Mouse (Mus musculus): Measurements from ENCODE around the gene Insr. TPM values are rescaled to one million over a fixed set of nuclear protein-coding genes. Genes with fewer than 3 reads are reported as not detected.
"Not testable (repeated sequence)": the region's sequence is repeated elsewhere in the genome, so short reads cannot be mapped to it uniquely, and the experiment has no call there.

The Insr gene
- 23.2 and 26.4 TPM in 2 replicates for polyA plus RNA-seq (2016; fragmentation: Nextera tagmentation; extraction: Ambion mirVana)

DNA sequence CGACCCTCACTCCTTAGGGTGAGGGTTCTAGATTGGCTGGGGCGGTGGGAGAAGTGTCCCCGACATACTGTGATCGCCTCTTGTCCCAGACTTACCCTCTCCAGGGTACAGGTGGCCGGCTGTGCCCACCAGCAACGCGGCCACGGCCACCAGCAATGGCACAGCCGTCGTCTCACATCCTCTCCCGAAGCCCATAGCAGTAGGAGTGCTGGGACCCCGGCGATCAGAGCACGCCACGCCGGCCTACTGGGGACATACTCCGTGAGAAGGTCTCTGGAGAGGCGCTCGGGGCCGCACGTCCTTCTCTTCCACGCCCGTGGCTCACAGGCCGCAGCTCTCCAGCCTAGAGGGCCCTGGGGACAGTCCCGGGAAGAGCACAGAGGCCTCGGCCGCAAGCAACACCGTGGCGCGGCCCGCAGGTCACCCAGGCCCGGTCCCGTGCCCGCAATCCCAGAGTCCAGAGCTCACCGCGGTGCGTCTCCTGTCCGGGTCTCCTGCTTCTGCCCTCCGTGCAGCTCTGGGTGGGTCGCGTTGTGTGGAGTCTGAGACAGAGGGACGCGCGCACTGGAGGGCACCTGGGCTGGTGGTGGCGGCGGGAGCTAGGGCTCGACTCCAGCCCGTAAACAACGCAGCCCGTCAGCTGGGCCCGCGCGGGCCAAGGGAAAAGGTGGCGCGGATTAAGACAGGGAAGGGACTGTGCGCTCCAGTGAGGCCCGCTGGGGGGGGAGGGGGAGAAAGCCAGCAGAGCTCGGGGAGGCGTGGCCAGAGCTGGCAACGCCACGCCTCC, at the start of gene Insr:
Insr (minus strand) TSS at position 684 of the 787 bp plus-strand sequence.
- Histone ChIP-seq H3K27ac (peak within 1 kb of the TSS; percentile 90), H3K27me3 (ENCODE audit: poor library complexity, severe bottlenecking) (peaks cover 9% of the 10 kb centered on the region; the same call in 1 of the 2 replicates), H3K36me3 (replicated peaks) (0 out of 2 replicates have a peak, but pooled peaks cover 7% of the 10 kb centered on the region), H3K4me1 (peaks cover 26% of the 10 kb centered on the region), H3K4me3 (peak within 1 kb of the TSS; percentile 85), H3K9me3 (no peaks in the 10 kb centered on the region)
- peak; percentile 94 for DNase-seq (ENCODE audit: extremely low spot score, low spot score)
- under 1% methylated on average over 61 of the region's 61 CpGs for WGBS

DNA sequence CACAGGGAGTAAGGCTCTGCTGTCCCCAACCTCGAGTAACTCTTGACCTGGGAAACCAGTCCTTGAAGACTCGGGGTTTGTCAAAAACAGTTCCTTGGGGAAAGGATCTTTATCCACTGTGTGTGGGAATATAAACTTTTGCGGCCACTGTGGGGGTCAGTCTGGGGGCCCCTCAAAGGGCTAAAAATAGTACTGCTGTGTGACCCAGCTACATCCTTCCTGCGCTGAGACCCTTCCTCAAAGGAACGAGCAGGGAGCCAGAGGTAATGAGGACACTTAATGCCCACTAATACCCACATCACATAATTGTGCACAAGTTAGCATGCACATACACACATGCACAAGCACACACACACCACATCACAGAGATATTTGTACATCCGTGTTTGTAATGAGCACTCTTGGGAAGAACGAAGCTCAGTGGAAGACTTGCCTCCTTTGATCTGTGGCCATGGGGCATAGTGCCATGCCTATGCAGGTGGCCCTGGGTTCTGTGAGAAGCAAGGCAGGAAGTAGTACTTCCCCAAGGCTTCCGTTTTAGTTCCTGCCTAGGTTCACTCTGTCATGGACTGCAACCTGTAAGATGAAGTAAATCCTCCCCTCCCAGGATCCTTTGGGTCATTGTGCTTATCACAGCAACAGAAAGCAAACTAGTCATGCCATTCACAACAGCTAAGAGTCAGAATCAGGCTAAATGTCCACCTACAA, 48.3 kb upstream of the Insr start:
- no peaks in the 10 kb centered on the region for H3K4me1 ChIP-seq
- H3K36me3 ChIP-seq (replicated peaks), result no peaks in the 10 kb centered on the region
- no peak overlapping the region for H3K27ac ChIP-seq
- H3K27me3 ChIP-seq (ENCODE audit: poor library complexity, severe bottlenecking), result no peaks in the 10 kb centered on the region
- 82% methylated on average over 8 of the region's 8 CpGs for WGBS
- no peaks in the 10 kb centered on the region for H3K9me3 ChIP-seq
- no peak overlapping the region for H3K4me3 ChIP-seq
- DNase-seq (ENCODE audit: extremely low spot score, low spot score), result no peak

DNA sequence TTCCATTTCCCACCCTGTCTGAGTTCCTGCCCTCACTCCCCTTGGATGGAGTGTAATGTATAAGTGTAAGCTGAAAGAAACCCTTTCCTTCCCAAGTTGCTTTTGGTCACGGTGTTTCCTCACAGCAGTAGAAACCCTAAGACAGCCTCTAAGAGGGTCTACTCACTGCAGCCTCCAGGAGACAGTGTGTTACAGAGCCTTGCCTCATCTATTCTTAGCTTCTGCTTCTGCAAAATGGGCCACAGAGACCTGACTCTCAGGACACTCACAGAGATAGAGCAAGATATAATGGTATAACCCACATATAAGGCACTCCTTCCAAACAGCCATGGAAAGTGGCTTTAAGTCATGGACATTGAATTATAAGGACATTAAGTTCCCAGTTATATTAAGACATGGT, 47.6 kb upstream of the Insr start:
- Histone ChIP-seq H3K27ac (no peak overlapping the region), H3K36me3 (replicated peaks) (no peaks in the 10 kb centered on the region), H3K4me3 (no peak overlapping the region), H3K27me3 (ENCODE audit: poor library complexity, severe bottlenecking) (no peaks in the 10 kb centered on the region), H3K9me3 (no peaks in the 10 kb centered on the region), H3K4me1 (no peaks in the 10 kb centered on the region)
- WGBS, result 79% methylated on average over 1 of the region's 1 CpGs
- no peak for DNase-seq (ENCODE audit: extremely low spot score, low spot score)

DNA sequence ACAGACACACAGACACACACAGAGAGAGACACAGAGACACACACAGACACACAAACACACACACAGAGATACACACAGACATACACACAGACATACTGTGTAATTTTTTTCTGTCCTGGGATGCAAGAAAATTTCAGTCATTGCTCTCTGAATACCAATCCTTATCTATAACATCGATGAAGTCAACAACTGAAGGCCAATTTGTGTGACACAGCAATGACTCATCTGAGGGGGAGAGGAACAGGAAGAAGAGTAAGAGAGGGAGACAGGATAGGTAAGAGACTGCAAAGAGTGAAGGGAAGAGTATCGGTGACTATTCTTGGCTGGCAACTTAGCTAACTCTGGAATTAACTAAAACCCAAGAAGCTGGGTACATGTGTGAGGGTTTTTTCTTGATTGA, 44.8 kb upstream of the Insr start:
- 90% methylated on average over 2 of the region's 2 CpGs for WGBS
- Histone ChIP-seq H3K4me1 (no peaks in the 10 kb centered on the region), H3K4me3 (no peak overlapping the region), H3K27ac (no peak overlapping the region), H3K27me3 (ENCODE audit: poor library complexity, severe bottlenecking) (no peaks in the 10 kb centered on the region), H3K9me3 (no peaks in the 10 kb centered on the region), H3K36me3 (replicated peaks) (no peaks in the 10 kb centered on the region)
- DNase-seq (ENCODE audit: extremely low spot score, low spot score), result no peak

DNA sequence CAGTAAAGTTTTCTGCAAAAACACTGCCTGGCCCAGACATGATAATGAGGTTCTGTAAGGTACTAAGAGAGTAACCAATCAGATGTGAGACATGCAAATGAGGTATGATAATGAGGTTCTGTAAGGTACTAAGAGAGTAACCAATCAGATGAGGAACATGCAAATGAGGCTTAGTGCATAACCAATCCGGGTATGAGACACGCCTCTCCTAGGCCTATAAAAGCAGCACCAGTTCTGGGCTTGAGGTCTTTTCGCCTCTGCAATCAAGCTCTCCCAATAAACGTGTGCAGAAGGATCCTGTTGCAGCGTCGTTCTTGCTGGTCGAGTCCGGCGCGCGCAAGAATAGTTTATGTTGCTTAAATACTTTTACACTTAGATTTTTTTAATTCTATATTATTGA, 39.9 kb upstream of the Insr start:
- not testable (repeated sequence) for H3K36me3 ChIP-seq (replicated peaks); H3K4me3 ChIP-seq; H3K27me3 ChIP-seq (ENCODE audit: poor library complexity, severe bottlenecking); H3K27ac ChIP-seq; H3K4me1 ChIP-seq; H3K9me3 ChIP-seq; DNase-seq (ENCODE audit: extremely low spot score, low spot score)
- 92% methylated on average over 11 of the region's 11 CpGs for WGBS

DNA sequence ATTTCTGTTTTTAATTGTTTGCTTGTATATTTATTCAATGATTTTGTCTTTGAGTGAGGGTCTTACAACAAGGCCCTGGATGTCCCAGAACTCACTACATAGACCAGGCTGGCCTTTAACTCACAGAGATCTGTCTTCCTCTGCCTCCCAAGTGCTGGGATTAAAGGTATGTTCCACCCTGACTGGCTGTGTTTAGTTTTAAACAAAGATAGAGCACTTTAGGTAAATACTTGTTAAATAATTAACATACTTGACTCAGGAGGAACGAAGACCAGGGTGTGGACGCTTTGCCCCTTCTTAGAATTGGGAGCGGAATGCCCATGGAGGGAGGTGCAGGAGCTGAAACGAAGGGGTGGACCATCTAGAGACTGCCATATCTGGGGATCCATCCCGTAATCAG, 37.2 kb upstream of the Insr start:
- Histone ChIP-seq H3K9me3 (peaks cover 4% of the 10 kb centered on the region; the same call in 1 of the 2 replicates), H3K36me3 (replicated peaks) (no peaks in the 10 kb centered on the region), H3K4me3 (no peak overlapping the region), H3K27me3 (ENCODE audit: poor library complexity, severe bottlenecking) (no peaks in the 10 kb centered on the region), H3K4me1 (no peaks in the 10 kb centered on the region), H3K27ac (no peak overlapping the region)
- DNase-seq (ENCODE audit: extremely low spot score, low spot score), result no peak
- 92% methylated on average over 5 of the region's 5 CpGs for WGBS

DNA sequence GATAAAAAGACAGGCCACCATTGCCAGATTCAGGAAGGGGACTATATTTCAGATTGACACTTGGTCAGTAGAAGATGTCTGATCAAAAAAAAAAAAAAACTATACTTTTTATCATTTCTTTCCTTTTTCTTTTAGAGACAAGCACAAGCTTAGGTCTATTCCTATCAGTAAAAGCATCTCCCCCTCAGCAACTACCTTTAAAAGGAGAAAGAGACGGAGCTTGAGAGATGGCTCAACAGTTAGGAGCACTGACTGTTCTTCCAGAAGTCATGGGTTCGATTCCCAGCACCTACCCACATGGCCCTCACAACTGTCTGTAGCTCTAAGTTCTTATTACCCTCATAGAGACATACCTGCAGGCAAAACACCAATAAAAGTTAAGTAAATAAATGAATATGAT, 34.9 kb upstream of the Insr start:
- DNase-seq (ENCODE audit: extremely low spot score, low spot score), result no peak
- no peak overlapping the region for H3K4me3 ChIP-seq
- no peaks in the 10 kb centered on the region for H3K4me1 ChIP-seq
- WGBS, result 93% methylated on average over 2 of the region's 2 CpGs
- no peaks in the 10 kb centered on the region for H3K27me3 ChIP-seq (ENCODE audit: poor library complexity, severe bottlenecking)
- no peak overlapping the region for H3K27ac ChIP-seq
- peaks cover 6% of the 10 kb centered on the region; the same call in 1 of the 2 replicates for H3K9me3 ChIP-seq
- no peaks in the 10 kb centered on the region for H3K36me3 ChIP-seq (replicated peaks)

DNA sequence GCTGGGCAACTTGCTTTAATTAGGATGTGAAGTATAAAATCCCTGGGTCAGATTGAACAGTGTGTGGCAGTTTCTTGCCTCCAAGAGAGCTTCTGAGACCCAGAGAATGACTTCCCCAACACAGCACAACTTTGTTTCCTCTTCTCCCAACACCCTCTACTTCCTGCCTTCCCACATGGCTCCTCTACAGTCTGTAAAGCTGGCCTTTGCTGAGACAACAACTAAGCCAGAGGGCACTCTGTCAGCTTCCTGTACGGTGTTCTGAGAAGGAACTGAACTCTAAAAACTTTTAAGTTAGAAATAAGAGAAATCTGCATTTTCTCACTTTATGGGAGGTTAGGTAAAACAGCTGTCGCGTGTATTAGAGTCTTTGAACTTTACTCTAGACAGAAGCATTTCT, 34.4 kb upstream of the Insr start:
- no peaks in the 10 kb centered on the region for H3K4me1 ChIP-seq
- no peak for DNase-seq (ENCODE audit: extremely low spot score, low spot score)
- no peaks in the 10 kb centered on the region for H3K36me3 ChIP-seq (replicated peaks)
- peaks cover 6% of the 10 kb centered on the region; the same call in 1 of the 2 replicates for H3K9me3 ChIP-seq
- H3K27me3 ChIP-seq (ENCODE audit: poor library complexity, severe bottlenecking), result no peaks in the 10 kb centered on the region
- H3K4me3 ChIP-seq, result no peak overlapping the region
- WGBS, result 82% methylated on average over 3 of the region's 3 CpGs
- H3K27ac ChIP-seq, result no peak overlapping the region

DNA sequence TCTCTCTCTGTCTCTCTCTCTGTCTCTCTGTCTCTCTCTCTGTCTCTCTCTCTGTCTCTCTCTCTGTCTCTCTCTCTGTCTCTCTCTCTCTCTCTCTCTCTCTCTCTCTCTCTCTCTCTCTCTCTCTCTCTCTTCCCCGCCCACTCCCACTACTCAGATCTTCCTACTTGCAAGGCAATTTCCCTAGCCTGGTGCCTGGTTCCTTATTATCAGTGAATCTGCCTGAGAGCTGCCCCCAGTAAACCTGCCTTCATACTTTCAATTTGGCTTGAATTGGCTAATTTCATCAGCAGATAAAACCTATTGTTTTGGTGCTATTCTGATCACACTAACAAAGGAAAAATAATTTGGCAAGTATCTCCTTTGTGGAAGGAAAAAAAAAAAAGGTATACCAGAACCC, 34.0 kb upstream of the Insr start:
- not testable (repeated sequence) for H3K27me3 ChIP-seq (ENCODE audit: poor library complexity, severe bottlenecking); H3K4me1 ChIP-seq; DNase-seq (ENCODE audit: extremely low spot score, low spot score); H3K36me3 ChIP-seq (replicated peaks); H3K4me3 ChIP-seq; H3K9me3 ChIP-seq; H3K27ac ChIP-seq
- 83% methylated on average over 1 of the region's 1 CpGs for WGBS

DNA sequence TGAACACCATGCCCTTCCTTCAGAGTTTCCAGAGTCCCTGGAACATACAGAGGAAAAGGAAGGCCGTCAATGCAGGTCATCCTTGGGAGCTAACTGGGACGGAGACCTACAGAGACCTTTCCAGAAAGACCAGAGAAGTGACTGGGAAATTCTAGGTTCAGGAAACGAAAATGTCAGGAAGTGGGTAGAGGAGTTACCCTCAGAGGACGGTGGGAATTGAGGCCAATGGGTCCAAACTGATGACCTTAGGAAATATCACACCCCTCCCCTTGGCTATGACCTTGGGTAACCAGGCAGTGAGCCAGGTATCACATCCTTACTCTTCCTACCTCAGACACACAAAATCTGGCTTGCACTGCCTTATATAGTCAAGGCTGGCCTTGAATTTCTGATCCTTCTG, 32.1 kb upstream of the Insr start:
- Histone ChIP-seq H3K27ac (no peak overlapping the region), H3K36me3 (replicated peaks) (no peaks in the 10 kb centered on the region), H3K4me3 (no peak overlapping the region), H3K27me3 (ENCODE audit: poor library complexity, severe bottlenecking) (no peaks in the 10 kb centered on the region), H3K4me1 (no peaks in the 10 kb centered on the region), H3K9me3 (peaks cover 16% of the 10 kb centered on the region)
- WGBS, result 87% methylated on average over 4 of the region's 4 CpGs
- DNase-seq (ENCODE audit: extremely low spot score, low spot score), result no peak

DNA sequence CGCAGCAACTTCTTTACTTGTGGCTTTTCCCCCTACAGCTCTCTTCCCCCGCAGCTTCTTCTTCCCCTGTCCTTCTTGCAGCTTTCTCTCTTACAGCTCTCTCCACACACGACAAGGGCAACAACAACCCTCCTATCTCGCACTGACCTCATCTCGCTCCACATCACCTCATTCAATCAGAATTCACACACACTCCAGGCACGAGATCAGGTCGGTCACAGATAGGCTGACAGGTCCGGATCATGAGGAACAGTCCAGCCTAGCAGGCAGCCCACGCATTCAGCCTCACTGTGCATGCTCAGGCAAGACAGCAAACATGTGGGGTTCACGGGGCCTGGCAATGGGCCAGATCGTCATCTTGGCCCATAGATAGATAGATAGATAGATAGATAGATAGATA, 30.2 kb upstream of the Insr start:
- Histone ChIP-seq H3K4me3 (no peak overlapping the region), H3K4me1 (no peaks in the 10 kb centered on the region), H3K9me3 (peaks cover 28% of the 10 kb centered on the region), H3K27me3 (ENCODE audit: poor library complexity, severe bottlenecking) (no peaks in the 10 kb centered on the region), H3K36me3 (replicated peaks) (no peaks in the 10 kb centered on the region), H3K27ac (no peak overlapping the region)
- DNase-seq (ENCODE audit: extremely low spot score, low spot score), result no peak
- 92% methylated on average over 11 of the region's 11 CpGs for WGBS

DNA sequence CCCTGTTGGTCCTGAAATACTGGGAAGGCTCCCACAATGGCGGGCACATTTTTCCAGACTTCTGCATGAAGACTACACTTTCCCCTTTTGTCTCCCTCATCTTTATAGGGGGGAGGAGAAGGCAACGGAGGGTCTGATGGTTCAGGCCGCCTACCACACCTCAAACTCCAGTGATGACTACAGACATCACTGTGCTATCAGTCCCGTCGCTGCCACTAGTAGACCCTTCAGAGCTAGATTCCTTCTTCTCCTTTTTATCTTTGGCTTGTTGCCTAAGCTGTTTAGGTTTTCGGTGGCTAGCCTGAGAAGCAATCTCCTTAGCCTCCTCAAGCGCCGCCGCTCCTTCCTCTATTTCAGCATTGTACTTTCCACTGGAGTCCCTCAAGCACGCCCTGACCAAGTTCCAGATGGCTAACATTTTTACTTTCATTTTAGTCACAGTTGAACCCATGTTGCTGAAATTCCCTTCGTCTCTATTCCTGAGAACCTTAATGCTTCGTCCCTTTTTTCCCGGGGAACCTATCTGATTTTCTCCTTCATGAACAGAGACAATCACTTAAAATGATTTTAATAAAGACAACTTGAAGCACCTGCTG, 28.9 kb upstream of the Insr start:
- H3K27me3 ChIP-seq (ENCODE audit: poor library complexity, severe bottlenecking); H3K4me1 ChIP-seq; H3K36me3 ChIP-seq (replicated peaks); H3K4me3 ChIP-seq; H3K27ac ChIP-seq; DNase-seq (ENCODE audit: extremely low spot score, low spot score): not testable (repeated sequence)
- H3K9me3 ChIP-seq, result peaks cover 28% of the 10 kb centered on the region
- WGBS, result 93% methylated on average over 13 of the region's 13 CpGs

DNA sequence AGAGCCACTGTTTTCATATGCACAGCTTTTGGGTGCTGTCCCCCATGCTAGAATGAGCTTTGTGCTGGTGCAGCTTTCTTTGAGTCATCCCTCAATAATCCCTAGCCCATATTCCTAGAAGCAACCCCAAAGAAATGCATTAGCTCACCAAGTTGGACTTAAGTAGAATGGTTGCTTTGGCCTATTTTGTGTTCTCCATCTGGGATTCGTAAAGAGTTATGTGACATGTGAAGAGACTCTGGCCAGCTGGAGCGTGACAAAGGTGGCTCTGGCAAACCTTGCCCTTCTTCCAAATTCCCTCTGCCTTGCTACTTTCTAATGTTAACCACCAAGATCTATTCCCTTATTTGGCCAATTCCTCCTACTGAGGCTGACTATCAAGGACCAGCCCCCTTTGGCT, 22.7 kb upstream of the Insr start:
- Histone ChIP-seq H3K4me3 (no peak overlapping the region), H3K27me3 (ENCODE audit: poor library complexity, severe bottlenecking) (no peaks in the 10 kb centered on the region), H3K27ac (no peak overlapping the region), H3K36me3 (replicated peaks) (no peaks in the 10 kb centered on the region), H3K4me1 (no peaks in the 10 kb centered on the region), H3K9me3 (peaks cover 18% of the 10 kb centered on the region)
- 83% methylated on average over 2 of the region's 2 CpGs for WGBS
- no peak for DNase-seq (ENCODE audit: extremely low spot score, low spot score)

All from forebrain, embryonic 10.5 days (tissue).